Mouse (Mus musculus) neural tube, embryonic 15.5 days (tissue): ENCODE measurements around the gene Sept5. TPM values are rescaled to one million over a fixed set of nuclear protein-coding genes. Genes with fewer than 3 reads are reported as not detected.

ENCODE experiments used
- ATAC-seq: fragments of 200-750 bp; cut with Nextera tagmentation; 2 replicates; pipeline ENCODE4 v1.8.0; 2017; ENCODE audit warnings: mild to moderate bottlenecking, moderate TSS enrichment, moderate library complexity; ENCODE audit not compliant: low FRiP score
- H3K27ac ChIP-seq: fragments of 300-500 bp; sonication (generic); replicated peaks from 2 replicates; pipeline ENCODE4 v1.5.1; 2015; ENCODE audit warnings: mild to moderate bottlenecking, inconsistent platforms
- H3K27me3 ChIP-seq: fragments of 300-500 bp; sonication (generic); replicated peaks from 2 replicates; pipeline ENCODE4 v1.6.1; 2015; ENCODE audit warnings: inconsistent platforms
- H3K36me3 ChIP-seq: fragments of 300-500 bp; sonication (generic); 2 replicates; pipeline ENCODE4 v1.6.1; 2015; ENCODE audit warnings: inconsistent platforms
- H3K4me1 ChIP-seq: fragments of 300-500 bp; sonication (generic); 2 replicates; pipeline ENCODE4 v1.6.1; 2015; ENCODE audit warnings: inconsistent platforms
- H3K4me2 ChIP-seq: fragments of 300-500 bp; sonication (generic); 2 replicates; pipeline ENCODE4 v1.6.1; 2015; ENCODE audit warnings: inconsistent platforms, mild to moderate bottlenecking, moderate library complexity
- H3K4me3 ChIP-seq: fragments of 300-500 bp; sonication (generic); replicated peaks from 2 replicates; pipeline ENCODE4 v1.5.1; 2015; ENCODE audit warnings: mild to moderate bottlenecking, inconsistent platforms
- H3K9ac ChIP-seq: fragments of 300-500 bp; sonication (generic); replicated peaks from 2 replicates; pipeline ENCODE4 v1.6.1; 2015; ENCODE audit warnings: mild to moderate bottlenecking, inconsistent platforms
- H3K9me3 ChIP-seq: fragments of 300-500 bp; sonication (generic); replicated peaks from 2 replicates; pipeline ENCODE4 v1.6.1; 2016; ENCODE audit warnings: inconsistent platforms
- WGBS: fragments of 180-500 bp; shearing (Covaris S2); methylation state at CpG from one replicate; pipeline ENCODE4 v1.1.7; 2015; ENCODE audit warnings: mixed read lengths; 5-methylcytosine and 5-hydroxymethylcytosine counted together
- polyA plus RNA-seq: library from polyadenylated mRNA; unstranded; fragments of >200 nt; fragmentation: Nextera tagmentation; extraction: Ambion mirVana; gene quantifications from 2 replicates; pipeline ENCODE4 v1.2.1, GENCODE M21; 2015

Sept5 gene
- polyA plus RNA-seq, 1 experiment from 2014 or later, result 216 TPM

GRCm38 (mm10) chr16:18587847-18588737 lies 41.7 kb downstream of the Sept5 start:
- Histone ChIP-seq H3K9me3 (no peaks in the 10 kb centered on the region), H3K36me3 (no peaks in the 10 kb centered on the region), H3K4me1 (peaks cover 49% of the 10 kb centered on the region), H3K9ac (no peak overlapping the region), H3K4me3 (peak overlapping the region; percentile 24), H3K27ac (no peak overlapping the region), H3K27me3 (peaks cover 94% of the 10 kb centered on the region), H3K4me2 (peak overlapping the region; percentile 42)
- 2% methylated on average over 57 of the region's 57 CpGs for WGBS
- ATAC-seq, result no peak

DNA sequence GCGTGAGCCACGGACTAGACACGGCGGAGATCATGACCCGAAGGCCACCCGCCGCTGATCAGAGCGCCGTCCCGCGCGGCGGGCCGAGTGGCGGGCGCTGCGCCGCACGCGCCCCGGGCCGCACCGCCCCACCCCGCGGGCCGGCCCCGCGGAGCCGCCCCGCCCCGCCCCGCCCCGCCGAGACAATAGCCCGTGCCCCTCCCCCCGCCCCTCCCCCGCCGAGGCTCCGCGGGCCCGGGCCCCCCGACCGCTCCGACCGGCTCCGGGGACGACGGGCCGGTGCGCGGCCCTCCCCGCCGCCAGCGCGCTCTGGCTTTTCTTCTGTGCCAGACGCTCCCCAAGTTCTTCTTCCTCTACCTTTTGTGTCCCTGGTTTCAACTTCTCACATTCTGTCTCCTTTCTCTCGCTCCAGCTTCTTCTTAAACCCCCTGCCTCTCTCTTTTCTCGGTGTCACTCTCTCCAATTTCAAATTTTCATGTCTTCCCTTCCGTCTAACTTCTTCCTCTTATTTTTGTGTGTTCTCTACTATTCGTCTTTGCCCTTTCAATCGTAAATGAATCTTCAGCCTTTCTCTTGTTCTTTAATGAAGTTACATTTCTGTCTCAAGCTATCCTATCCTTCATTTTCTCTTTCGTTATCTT lies 42.7 kb downstream of the Sept5 start:
- Histone ChIP-seq H3K4me1 (peaks cover 56% of the 10 kb centered on the region), H3K4me2 (peak overlapping the region; percentile 62), H3K9me3 (no peaks in the 10 kb centered on the region), H3K9ac (0 out of 2 replicates have a peak overlapping the region, but pooled peaks have one; percentile 3), H3K4me3 (peak overlapping the region; percentile 39), H3K27ac (no peak overlapping the region), H3K27me3 (peaks cover 96% of the 10 kb centered on the region), H3K36me3 (no peaks in the 10 kb centered on the region)
- WGBS, result under 1% methylated on average over 20 of the region's 62 CpGs
- no peak for ATAC-seq

DNA sequence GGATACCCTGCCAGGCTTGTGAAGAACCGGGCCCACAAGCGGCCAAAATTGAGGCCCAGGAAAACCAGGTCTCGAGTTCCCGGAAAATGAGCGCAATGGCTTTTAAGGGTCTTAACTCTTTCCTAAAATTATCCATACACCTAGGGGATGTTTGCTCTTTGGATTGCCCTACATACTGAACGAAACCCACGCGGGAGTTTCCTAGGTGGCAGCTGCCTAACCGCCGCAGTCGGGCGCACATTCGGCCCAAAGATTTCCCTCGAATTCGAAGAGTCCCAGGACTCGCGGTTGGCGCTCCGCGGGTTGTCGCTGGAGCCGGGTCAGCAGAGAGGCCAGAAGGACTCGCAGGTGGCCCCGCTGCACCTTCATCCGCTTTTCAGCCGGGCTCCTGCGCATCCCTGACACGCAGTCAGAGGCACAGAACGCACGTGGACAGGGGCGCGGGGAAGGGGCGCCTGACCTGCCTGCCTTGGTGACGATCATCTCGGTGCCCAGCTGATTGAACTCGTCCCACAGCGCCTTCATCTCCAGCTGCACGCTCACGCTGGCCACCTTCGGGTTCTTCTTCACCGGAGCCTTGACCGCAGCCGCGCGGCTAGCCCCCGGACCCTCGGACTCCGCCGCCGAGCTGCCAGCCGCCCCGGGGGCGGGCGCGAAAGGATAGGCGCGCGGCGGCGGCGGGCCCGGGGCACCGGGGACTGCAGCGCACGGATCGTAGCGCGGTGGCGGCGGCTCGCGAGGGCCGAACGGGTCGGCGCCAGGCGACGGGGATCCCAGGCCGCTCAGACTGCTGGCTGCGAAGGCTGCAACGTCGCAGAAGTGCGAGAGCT lies 43.5 kb downstream of the Sept5 start:
- H3K4me3 ChIP-seq, result peak overlapping the region; percentile 39
- no peaks in the 10 kb centered on the region for H3K36me3 ChIP-seq
- peak overlapping the region; percentile 3; the same call in 1 of the 2 replicates for H3K9ac ChIP-seq
- WGBS, result 1% methylated on average over 79 of the region's 83 CpGs
- ATAC-seq, result no peak
- no peaks in the 10 kb centered on the region for H3K9me3 ChIP-seq
- H3K4me2 ChIP-seq, result peak overlapping the region; percentile 62
- H3K27ac ChIP-seq, result no peak overlapping the region
- H3K27me3 ChIP-seq, result peaks cover 96% of the 10 kb centered on the region
- H3K4me1 ChIP-seq, result peaks cover 57% of the 10 kb centered on the region

GRCm38 (mm10) chr16:18585676-18586075 lies 44.1 kb downstream of the Sept5 start:
- Histone ChIP-seq H3K27me3 (peaks cover 96% of the 10 kb centered on the region), H3K4me3 (peak overlapping the region; percentile 39), H3K9ac (no peak overlapping the region), H3K9me3 (no peaks in the 10 kb centered on the region), H3K27ac (no peak overlapping the region), H3K36me3 (no peaks in the 10 kb centered on the region), H3K4me2 (peak overlapping the region; percentile 62; the same call in 1 of the 2 replicates), H3K4me1 (peaks cover 58% of the 10 kb centered on the region)
- no peak for ATAC-seq
- 5% methylated on average over 10 of the region's 10 CpGs for WGBS

- Histone ChIP-seq H3K4me2 (peak overlapping the region; percentile 19; the same call in 1 of the 2 replicates), H3K27me3 (peaks cover 96% of the 10 kb centered on the region), H3K9me3 (no peaks in the 10 kb centered on the region), H3K4me3 (no peak overlapping the region), H3K4me1 (peaks cover 51% of the 10 kb centered on the region), H3K9ac (no peak overlapping the region), H3K36me3 (no peaks in the 10 kb centered on the region), H3K27ac (no peak overlapping the region)
- 14% methylated on average over 10 of the region's 10 CpGs for WGBS
- ATAC-seq, result no peak
These were observed 44.7 kb downstream of the Sept5 start for GRCm38 (mm10) chr16:18584901-18585510.

GRCm38 (mm10) chr16:18583673-18584357 lies 45.9 kb downstream of the Sept5 start:
- no peaks in the 10 kb centered on the region for H3K9me3 ChIP-seq
- WGBS, result 8% methylated on average over 10 of the region's 10 CpGs
- no peak overlapping the region for H3K4me2 ChIP-seq

GRCm38 (mm10) chr16:18583169-18583568 lies 46.6 kb downstream of the Sept5 start:
- no peak for ATAC-seq
- H3K4me3 ChIP-seq, result no peak overlapping the region
- H3K9me3 ChIP-seq, result no peaks in the 10 kb centered on the region

More at GRCm38 (mm10) chr16:18583673-18584357, 45.9 kb downstream of the Sept5 start:
- H3K9ac ChIP-seq, result no peak overlapping the region
- H3K4me1 ChIP-seq, result peaks cover 49% of the 10 kb centered on the region
- peaks cover 93% of the 10 kb centered on the region for H3K27me3 ChIP-seq
- no peak for ATAC-seq
- H3K27ac ChIP-seq, result no peak overlapping the region
- no peak overlapping the region for H3K4me3 ChIP-seq
- H3K36me3 ChIP-seq, result no peaks in the 10 kb centered on the region

DNA sequence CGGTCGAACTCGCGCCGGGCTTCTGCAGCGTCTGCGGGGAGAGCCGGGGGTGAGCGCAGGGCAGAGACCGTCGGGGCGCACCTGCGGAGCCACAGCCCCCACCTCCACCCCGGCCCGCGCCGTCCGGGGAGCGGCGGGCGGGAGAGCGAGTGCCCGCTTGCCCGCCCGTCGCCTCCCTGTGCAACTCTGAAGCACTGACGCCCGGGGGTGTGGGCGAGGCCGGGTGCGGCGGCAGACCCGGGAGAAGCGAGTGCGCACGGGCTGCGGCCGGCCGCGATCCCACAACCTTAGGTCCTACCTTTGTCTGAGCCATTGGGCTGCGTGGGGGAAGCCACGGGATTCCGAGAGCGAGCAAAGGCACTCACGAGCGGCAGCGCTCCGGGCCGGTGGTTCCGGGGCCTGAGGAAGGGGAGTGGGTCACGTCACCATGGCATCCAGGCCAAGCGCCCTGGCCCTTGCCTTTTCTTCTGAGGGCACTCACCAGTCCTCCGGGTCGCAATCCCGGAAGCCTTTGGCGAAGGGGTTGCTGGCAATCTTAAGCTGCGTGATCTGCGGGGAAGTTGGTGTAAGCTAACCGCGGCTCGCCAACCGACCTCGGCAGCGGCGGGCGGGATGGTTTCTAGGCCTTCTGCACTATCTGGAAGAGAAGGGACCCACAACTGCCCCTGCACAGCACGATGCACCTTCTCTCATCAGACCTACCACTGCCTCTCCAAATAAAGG lies 47.2 kb downstream of the Sept5 start:
- Histone ChIP-seq H3K4me3 (peak overlapping the region; percentile 39), H3K4me2 (peak overlapping the region; percentile 61), H3K27ac (no peak overlapping the region), H3K9me3 (no peaks in the 10 kb centered on the region), H3K9ac (no peak overlapping the region), H3K4me1 (peaks cover 37% of the 10 kb centered on the region), H3K27me3 (peaks cover 91% of the 10 kb centered on the region), H3K36me3 (no peaks in the 10 kb centered on the region)
- under 1% methylated on average over 56 of the region's 67 CpGs for WGBS
- peak; percentile 8; the same call in 1 of the 2 replicates for ATAC-seq

More at GRCm38 (mm10) chr16:18583169-18583568, 46.6 kb downstream of the Sept5 start:
- Histone ChIP-seq H3K27ac (no peak overlapping the region), H3K4me2 (no peak overlapping the region), H3K9ac (no peak overlapping the region), H3K27me3 (peaks cover 93% of the 10 kb centered on the region), H3K4me1 (peaks cover 42% of the 10 kb centered on the region), H3K36me3 (no peaks in the 10 kb centered on the region)
- 8% methylated on average over 10 of the region's 10 CpGs for WGBS

GRCm38 (mm10) chr16:18581623-18582205 lies 48.0 kb downstream of the Sept5 start:
- 0 out of 2 replicates have a peak, but pooled peaks have one; percentile 23 for ATAC-seq
- no peaks in the 10 kb centered on the region for H3K36me3 ChIP-seq
- H3K4me3 ChIP-seq, result peak overlapping the region; percentile 39
- no peaks in the 10 kb centered on the region for H3K9me3 ChIP-seq
- H3K4me1 ChIP-seq, result peaks cover 32% of the 10 kb centered on the region
- peaks cover 90% of the 10 kb centered on the region for H3K27me3 ChIP-seq
- under 1% methylated on average over 66 of the region's 66 CpGs for WGBS
- H3K9ac ChIP-seq, result no peak overlapping the region
- H3K4me2 ChIP-seq, result peak overlapping the region; percentile 61
- no peak overlapping the region for H3K27ac ChIP-seq
